Mouse (Mus musculus): ENCODE results near the gene Kcng1. TPM values are rescaled to one million over a fixed set of nuclear protein-coding genes. Genes with fewer than 3 reads are reported as not detected.

Gene Kcng1
- polyA plus RNA-seq, 1 experiment from 2014 or later, result 2.1 TPM

GRCm38 (mm10) chr2:168257188-168257587 is 24.3 kb downstream of the Kcng1 start:
- Histone ChIP-seq H3K9ac (no peak overlapping the region), H3K4me1 (0 out of 2 replicates have a peak, but pooled peaks cover 3% of the 10 kb centered on the region), H3K4me2 (no peak overlapping the region), H3K27me3 (peaks cover 4% of the 10 kb centered on the region), H3K36me3 (no peaks in the 10 kb centered on the region), H3K27ac (no peak overlapping the region), H3K9me3 (no peaks in the 10 kb centered on the region), H3K4me3 (no peak overlapping the region)
- 89% methylated on average over 4 of the region's 4 CpGs for WGBS
- no peak for ATAC-seq (ENCODE audit: insufficient number of reproducible peaks, insufficient read depth, low FRiP score, low TSS enrichment, low read depth)

GRCm38 (mm10) chr2:168256506-168256905 is 25.0 kb downstream of the Kcng1 start:
- H3K36me3 ChIP-seq, result no peaks in the 10 kb centered on the region
- no peak overlapping the region for H3K4me2 ChIP-seq
- H3K27ac ChIP-seq, result no peak overlapping the region
- H3K27me3 ChIP-seq, result no peaks in the 10 kb centered on the region
- no peak for ATAC-seq (ENCODE audit: insufficient number of reproducible peaks, insufficient read depth, low FRiP score, low TSS enrichment, low read depth)
- 83% methylated on average over 3 of the region's 3 CpGs for WGBS
- 0 out of 2 replicates have a peak, but pooled peaks cover 3% of the 10 kb centered on the region for H3K4me1 ChIP-seq
- H3K4me3 ChIP-seq, result no peak overlapping the region
- H3K9me3 ChIP-seq, result no peaks in the 10 kb centered on the region
- no peak overlapping the region for H3K9ac ChIP-seq

GRCm38 (mm10) chr2:168253822-168254221 is 27.7 kb downstream of the Kcng1 start:
- Histone ChIP-seq H3K9me3 (no peaks in the 10 kb centered on the region), H3K4me1 (0 out of 2 replicates have a peak, but pooled peaks cover 3% of the 10 kb centered on the region), H3K36me3 (no peaks in the 10 kb centered on the region), H3K27ac (no peak overlapping the region), H3K4me2 (no peak overlapping the region), H3K9ac (no peak overlapping the region), H3K27me3 (no peaks in the 10 kb centered on the region), H3K4me3 (no peak overlapping the region)
- ATAC-seq (ENCODE audit: insufficient number of reproducible peaks, insufficient read depth, low FRiP score, low TSS enrichment, low read depth), result no peak
- WGBS, result 71% methylated on average over 7 of the region's 7 CpGs

- ATAC-seq (ENCODE audit: insufficient number of reproducible peaks, insufficient read depth, low FRiP score, low TSS enrichment, low read depth), result no peak
Observed at GRCm38 (mm10) chr2:168252639-168253292, 28.8 kb downstream of the Kcng1 start.

GRCm38 (mm10) chr2:168250270-168250669 is 31.3 kb downstream of the Kcng1 start:
- no peak for ATAC-seq (ENCODE audit: insufficient number of reproducible peaks, insufficient read depth, low FRiP score, low TSS enrichment, low read depth)
- 13% methylated on average over 8 of the region's 8 CpGs for WGBS

More at GRCm38 (mm10) chr2:168252639-168253292, 28.8 kb downstream of the Kcng1 start:
- WGBS, result 14% methylated on average over 16 of the region's 16 CpGs
- H3K27me3 ChIP-seq, result no peaks in the 10 kb centered on the region
- H3K27ac ChIP-seq, result no peak overlapping the region
- H3K9me3 ChIP-seq, result no peaks in the 10 kb centered on the region
- 0 out of 2 replicates have a peak, but pooled peaks cover 3% of the 10 kb centered on the region for H3K4me1 ChIP-seq
- no peak overlapping the region for H3K4me3 ChIP-seq
- no peak overlapping the region for H3K9ac ChIP-seq
- H3K4me2 ChIP-seq, result peak overlapping the region; percentile 36
- no peaks in the 10 kb centered on the region for H3K36me3 ChIP-seq

GRCm38 (mm10) chr2:168248856-168249245 is 32.7 kb downstream of the Kcng1 start:
- Histone ChIP-seq H3K4me3 (no peak overlapping the region), H3K9me3 (no peaks in the 10 kb centered on the region), H3K4me2 (no peak overlapping the region), H3K27ac (no peak overlapping the region), H3K27me3 (no peaks in the 10 kb centered on the region; the same call in 1 of the 2 replicates), H3K9ac (no peak overlapping the region), H3K4me1 (no peaks in the 10 kb centered on the region; the same call in 1 of the 2 replicates), H3K36me3 (no peaks in the 10 kb centered on the region)
- 10% methylated on average over 2 of the region's 2 CpGs for WGBS
- no peak for ATAC-seq (ENCODE audit: insufficient number of reproducible peaks, insufficient read depth, low FRiP score, low TSS enrichment, low read depth)

More at GRCm38 (mm10) chr2:168250270-168250669, 31.3 kb downstream of the Kcng1 start:
- Histone ChIP-seq H3K36me3 (no peaks in the 10 kb centered on the region), H3K4me3 (no peak overlapping the region), H3K27me3 (no peaks in the 10 kb centered on the region; the same call in 1 of the 2 replicates), H3K4me2 (no peak overlapping the region), H3K9ac (no peak overlapping the region), H3K9me3 (no peaks in the 10 kb centered on the region), H3K4me1 (peaks cover 3% of the 10 kb centered on the region; the same call in 1 of the 2 replicates), H3K27ac (no peak overlapping the region)

- Histone ChIP-seq H3K4me3 (no peak overlapping the region), H3K36me3 (no peaks in the 10 kb centered on the region), H3K9ac (no peak overlapping the region), H3K4me1 (no peaks in the 10 kb centered on the region; the same call in 1 of the 2 replicates), H3K9me3 (no peaks in the 10 kb centered on the region), H3K27ac (no peak overlapping the region), H3K27me3 (no peaks in the 10 kb centered on the region; the same call in 1 of the 2 replicates), H3K4me2 (no peak overlapping the region)
- no peak for ATAC-seq (ENCODE audit: insufficient number of reproducible peaks, insufficient read depth, low FRiP score, low TSS enrichment, low read depth)
- WGBS, result 70% methylated on average over 8 of the region's 8 CpGs
Observed at GRCm38 (mm10) chr2:168248167-168248855, 33.2 kb downstream of the Kcng1 start.

GRCm38 (mm10) chr2:168245571-168245970 is 36.0 kb downstream of the Kcng1 start:
- WGBS, result 33% methylated on average over 8 of the region's 8 CpGs
- no peak overlapping the region for H3K4me2 ChIP-seq
- H3K4me1 ChIP-seq, result no peaks in the 10 kb centered on the region; the same call in 1 of the 2 replicates
- no peaks in the 10 kb centered on the region for H3K9me3 ChIP-seq
- no peak for ATAC-seq (ENCODE audit: insufficient number of reproducible peaks, insufficient read depth, low FRiP score, low TSS enrichment, low read depth)
- H3K27ac ChIP-seq, result no peak overlapping the region
- no peak overlapping the region for H3K4me3 ChIP-seq
- no peaks in the 10 kb centered on the region for H3K36me3 ChIP-seq
- H3K27me3 ChIP-seq, result no peaks in the 10 kb centered on the region; the same call in 1 of the 2 replicates
- H3K9ac ChIP-seq, result no peak overlapping the region

- Histone ChIP-seq H3K4me1 (no peaks in the 10 kb centered on the region; the same call in 1 of the 2 replicates), H3K27me3 (no peaks in the 10 kb centered on the region; the same call in 1 of the 2 replicates), H3K27ac (no peak overlapping the region), H3K9ac (no peak overlapping the region), H3K36me3 (no peaks in the 10 kb centered on the region), H3K4me3 (no peak overlapping the region), H3K4me2 (no peak overlapping the region), H3K9me3 (no peaks in the 10 kb centered on the region)
- ATAC-seq (ENCODE audit: insufficient number of reproducible peaks, insufficient read depth, low FRiP score, low TSS enrichment, low read depth), result no peak
- WGBS, result 65% methylated on average over 4 of the region's 4 CpGs
Observed at GRCm38 (mm10) chr2:168243278-168243677, 38.3 kb downstream of the Kcng1 start.

- peak; percentile 23; the same call in 1 of the 2 replicates for ATAC-seq (ENCODE audit: insufficient number of reproducible peaks, insufficient read depth, low FRiP score, low TSS enrichment, low read depth)
- no peak overlapping the region for H3K4me2 ChIP-seq
- no peak overlapping the region for H3K4me3 ChIP-seq
- H3K27me3 ChIP-seq, result no peaks in the 10 kb centered on the region; the same call in 1 of the 2 replicates
- H3K4me1 ChIP-seq, result no peaks in the 10 kb centered on the region; the same call in 1 of the 2 replicates
- no peak overlapping the region for H3K27ac ChIP-seq
- H3K36me3 ChIP-seq, result no peaks in the 10 kb centered on the region
- H3K9ac ChIP-seq, result no peak overlapping the region
- H3K9me3 ChIP-seq, result no peaks in the 10 kb centered on the region
Observed at GRCm38 (mm10) chr2:168242841-168243240, 38.7 kb downstream of the Kcng1 start.

GRCm38 (mm10) chr2:168238335-168238734 is 43.2 kb downstream of the Kcng1 start:
- Histone ChIP-seq H3K36me3 (peaks cover 13% of the 10 kb centered on the region), H3K4me1 (no peaks in the 10 kb centered on the region), H3K4me3 (no peak overlapping the region), H3K9me3 (no peaks in the 10 kb centered on the region), H3K27me3 (no peaks in the 10 kb centered on the region), H3K27ac (no peak overlapping the region), H3K9ac (no peak overlapping the region), H3K4me2 (no peak overlapping the region)
- 87% methylated on average over 4 of the region's 4 CpGs for WGBS
- ATAC-seq (ENCODE audit: insufficient number of reproducible peaks, insufficient read depth, low FRiP score, low TSS enrichment, low read depth), result no peak

GRCm38 (mm10) chr2:168233286-168233685 is 48.2 kb downstream of the Kcng1 start:
- Histone ChIP-seq H3K27me3 (no peaks in the 10 kb centered on the region), H3K27ac (no peak overlapping the region), H3K4me2 (no peak overlapping the region), H3K9ac (no peak overlapping the region), H3K9me3 (no peaks in the 10 kb centered on the region), H3K36me3 (peaks cover 15% of the 10 kb centered on the region), H3K4me3 (no peak overlapping the region), H3K4me1 (peaks cover 27% of the 10 kb centered on the region)
- no peak for ATAC-seq (ENCODE audit: insufficient number of reproducible peaks, insufficient read depth, low FRiP score, low TSS enrichment, low read depth)
- WGBS, result 93% methylated on average over 5 of the region's 5 CpGs
